ENCODE assay signal across 9 mouse cellular contexts in the genomic region with DNA sequence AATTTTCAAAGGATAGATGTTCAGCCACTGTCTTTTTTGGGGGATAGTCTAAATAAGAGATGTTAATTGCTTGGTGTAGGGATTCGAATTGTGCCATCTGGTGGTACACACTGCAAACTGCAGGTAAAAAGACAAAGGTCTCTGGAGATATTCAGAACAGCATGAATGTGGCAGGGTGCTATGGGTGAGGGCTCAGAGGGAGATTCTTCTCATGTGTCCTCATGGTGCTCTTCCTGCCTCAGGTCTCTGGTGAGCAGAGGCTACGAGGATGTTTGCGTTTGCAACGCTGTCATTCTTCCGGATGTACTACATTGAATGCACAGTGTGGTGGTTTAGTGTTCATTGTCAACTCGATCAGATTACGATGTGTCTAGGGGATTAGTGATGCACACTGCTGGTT. TPM values are rescaled to one million over a fixed set of nuclear protein-coding genes. Genes with fewer than 3 reads are reported as not detected.
A peak's percentile ranks its signal among the peaks of the same experiment; 100 is the strongest.
DNase-seq lines count a peak whose midpoint lies in the region; ATAC-seq and TF ChIP-seq lines count a peak whose summit lies in the region.
"Had no signal": no experiment of that assay in that cellular context is flagged by ENCODE, and none has a peak within 500 bp of the region (broad histone marks: within the 10 kb centered on the region; RNA-seq: fewer than 3 reads in every experiment).

No protein-coding gene starts in this region.

- H3K4me3 ChIP-seq in liver, postnatal 0 days (ENCODE audit: low read depth, low read length): no peak overlapping the region

- ATAC-seq in liver, postnatal 0 days: no peak

- H3K9me3 ChIP-seq in liver, postnatal 0 days (ENCODE audit: low read length): no peaks in the 10 kb centered on the region

- H3K27ac ChIP-seq in liver, postnatal 0 days (ENCODE audit: low read depth): no peak overlapping the region

- no peaks in the 10 kb centered on the region for H3K36me3 ChIP-seq in liver, postnatal 0 days (replicated peaks; ENCODE audit: insufficient read depth, low read length)

- WGBS in liver, postnatal 0 days (ENCODE audit: insufficient replicate concordance): 42% methylated on average over 7 of the region's 7 CpGs

- H3K27me3 ChIP-seq in liver, postnatal 0 days (ENCODE audit: insufficient read depth, low read length): no peaks in the 10 kb centered on the region

- intact Hi-C loops in heart, postnatal 10 days (cut with DNase I): no loop called here
- intact Hi-C loops in gastrocnemius, postnatal 36 days (cut with DNase I): no loop called here

- no peak overlapping the region for H3K9ac ChIP-seq in liver, postnatal 0 days (replicated peaks)

- H3K4me1 ChIP-seq in liver, postnatal 0 days (ENCODE audit: insufficient read depth): no peaks in the 10 kb centered on the region

- TF ChIP-seq EP300 in liver, postnatal 0 days (IDR thresholded peaks at IDR 0.05; ENCODE audit: low read depth): no peak

- TF ChIP-seq CTCF in liver, postnatal 0 days (IDR thresholded peaks at IDR 0.05; ENCODE audit: low read depth): peak; percentile 72

- no peak overlapping the region for H3K4me2 ChIP-seq in liver, postnatal 0 days (ENCODE audit: low read depth, low read length)

- DNase-seq in heart, postnatal 10 days: peak; percentile 16 to 43
- DNase-seq in heart, adult 9 months (ENCODE audit: low spot score in 2 of 2): no peak
- peak; percentile 25 for DNase-seq in CD4-positive helper T cell, adult 2 months (ENCODE audit: low read depth, low spot score)
- DNase-seq in brain, adult 2 months (ENCODE audit: low read depth, low spot score): peak; percentile 72
- peak; percentile 42 to 65 for DNase-seq in frontal cortex, postnatal 36 days (ENCODE audit: low spot score in 2 of 2)
- peak; percentile 20 for DNase-seq in liver, postnatal 0 days
- DNase-seq in thymus, postnatal 25 days: peak; percentile 23
- DNase-seq in gastrocnemius, postnatal 36 days: no peak

RNA-seq across cellular contexts. Expression of a gene that starts 10.1 kb away (rescaled TPM):
- not detected for total RNA-seq in heart, postnatal 10 days (2021)
- not detected in 2 replicates for polyA plus RNA-seq in liver, postnatal 0 days (2015; fragmentation: Nextera tagmentation; extraction: Ambion mirVana)
- total RNA-seq in gastrocnemius, postnatal 36 days (2021): not detected
- total RNA-seq: neutrophil, adult 5-6 weeks had no signal

Comparison
In these comparisons a context has a peak if more than half of its experiments do, and no peak if none do; other contexts are left out.
1. DNase-seq: peak in heart, postnatal 10 days (2 of 2), CD4-positive helper T cell, adult 2 months (single experiment), brain, adult 2 months (single experiment), frontal cortex, postnatal 36 days (2 of 2), liver, postnatal 0 days (single experiment) and thymus, postnatal 25 days (single experiment); none in heart, adult 9 months (0 of 2) and gastrocnemius, postnatal 36 days (0 of 2).